Mouse (Mus musculus) mouse embryonic stem cell (cell line): ENCODE results near the gene Fpr-rs6.

Source experiments
- in situ Hi-C, 2 experiments: fragments of 300-500 bp; cut with MboI; formaldehyde crosslinking; loops; 1 replicate in 1 of 2; 3 replicates in 1 of 2; pipeline ENCODE4 v1.14.3; 2019 to 2020; ENCODE audit warnings: low sequenced_read_pairs in 2 of 2, low pct_unique_long_range_greater_than_20kb in 1 of 2, mixed read lengths in 1 of 2; ENCODE audit not compliant: unreplicated experiment in 1 of 2

The Fpr-rs6 gene

GRCm38 (mm10) chr17:20182997-20183396 is at the start of gene Fpr-rs6:
TSS of gene Fpr-rs6 (minus strand) at chr17:20183097.
- in situ Hi-C loops, result no loop called here
